Mouse (Mus musculus) embryonic facial prominence, embryonic 11.5 days (tissue): ENCODE results near the gene Gm10142. TPM values are rescaled to one million over a fixed set of nuclear protein-coding genes. Genes with fewer than 3 reads are reported as not detected.

Source experiments
- ATAC-seq: fragments of 200-750 bp; cut with Nextera tagmentation; replicated peaks from 2 replicates; pipeline ENCODE4 v1.8.0; 2017; ENCODE audit warnings: low read depth; ENCODE audit not compliant: insufficient number of reproducible peaks, low FRiP score, low TSS enrichment
- DNase-seq: peaks from one replicate; pipeline ENCODE4 v3.0.0-alpha.2; 2015; ENCODE audit warnings: low spot score
- H3K27ac ChIP-seq: fragments of 300-500 bp; sonication (generic); replicated peaks from 2 replicates; pipeline ENCODE4 v1.5.1; 2014; ENCODE audit warnings: mild to moderate bottlenecking, low read depth, low read length, control low read depth
- H3K27me3 ChIP-seq: fragments of 300-500 bp; sonication (generic); 2 replicates; pipeline ENCODE4 v1.6.1; 2014; ENCODE audit warnings: mild to moderate bottlenecking, low read length, moderate library complexity, mixed read lengths; ENCODE audit not compliant: control insufficient read depth, insufficient read depth
- H3K36me3 ChIP-seq: fragments of 300-500 bp; sonication (generic); replicated peaks from 2 replicates; pipeline ENCODE4 v1.6.1; 2014; ENCODE audit warnings: low read depth, mild to moderate bottlenecking, low read length, moderate library complexity, mixed read lengths; ENCODE audit not compliant: control insufficient read depth, insufficient read depth
- H3K4me1 ChIP-seq: fragments of 300-500 bp; sonication (generic); 2 replicates; pipeline ENCODE4 v1.6.1; 2014; ENCODE audit warnings: low read length, mixed read lengths; ENCODE audit not compliant: control insufficient read depth, insufficient read depth
- H3K4me2 ChIP-seq: fragments of 300-500 bp; sonication (generic); 2 replicates; pipeline ENCODE4 v1.6.1; 2014; ENCODE audit warnings: low read depth, mild to moderate bottlenecking, control low read depth, low read length, moderate library complexity
- H3K4me3 ChIP-seq: fragments of 300-500 bp; sonication (generic); 2 replicates; pipeline ENCODE4 v1.5.1; 2014; ENCODE audit warnings: low read depth, low read length, control low read depth
- H3K9ac ChIP-seq: fragments of 300-500 bp; sonication (generic); replicated peaks from 2 replicates; pipeline ENCODE4 v1.6.1; 2014; ENCODE audit warnings: mild to moderate bottlenecking, control low read depth, low read length
- H3K9me3 ChIP-seq: fragments of 300-500 bp; sonication (generic); replicated peaks from 2 replicates; pipeline ENCODE4 v1.6.1; 2016; ENCODE audit warnings: mild to moderate bottlenecking, low read length, inconsistent platforms, mixed read lengths; ENCODE audit not compliant: control insufficient read depth
- WGBS: fragments of 180-500 bp; shearing (Covaris S2); extraction: QIAGEN DNeasy Blood & Tissue Kit; methylation state at CpG from one replicate; pipeline ENCODE4 v1.1.7; 2014; 5-methylcytosine and 5-hydroxymethylcytosine counted together
- polyA plus RNA-seq: library from polyadenylated mRNA; unstranded; fragments of >200 nt; fragmentation: Nextera tagmentation; extraction: Ambion mirVana; gene quantifications from 2 replicates; pipeline ENCODE4 v1.2.1, GENCODE M21; 2014

The Gm10142 gene
- not detected in 2 replicates for polyA plus RNA-seq

DNA sequence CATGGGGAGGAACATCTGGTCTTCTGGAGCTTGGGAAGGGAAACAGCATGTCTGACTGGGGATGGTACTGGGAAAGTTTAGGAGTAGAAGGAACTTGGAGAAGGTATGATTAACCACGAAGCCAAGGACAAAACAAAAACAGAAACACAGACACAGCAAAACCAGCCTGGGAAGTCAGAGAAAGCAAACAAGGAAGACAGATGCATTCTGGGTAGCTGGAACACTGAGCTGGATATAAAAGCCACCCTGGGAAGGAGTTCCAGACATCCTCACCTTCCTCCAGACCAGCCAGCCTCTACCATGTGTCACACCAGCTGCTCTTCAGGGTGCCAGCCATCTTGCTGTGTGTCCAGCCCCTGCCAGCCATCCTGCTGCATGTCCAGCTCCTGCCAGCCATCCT is at the start of gene Gm10142:
Gm10142 (plus strand) TSS at position 301 of the 400 bp plus-strand sequence.
- Histone ChIP-seq H3K27ac (no peak within 1 kb of the TSS), H3K4me3 (no peak within 1 kb of the TSS), H3K36me3 (no peaks in the 10 kb centered on the region), H3K27me3 (no peaks in the 10 kb centered on the region), H3K4me2 (no peak within 1 kb of the TSS), H3K4me1 (no peaks in the 10 kb centered on the region), H3K9me3 (no peaks in the 10 kb centered on the region), H3K9ac (no peak within 1 kb of the TSS)
- WGBS: 93% methylated on average over 1 of the region's 1 CpGs
- DNase-seq (no peak), ATAC-seq (no peak)

DNA sequence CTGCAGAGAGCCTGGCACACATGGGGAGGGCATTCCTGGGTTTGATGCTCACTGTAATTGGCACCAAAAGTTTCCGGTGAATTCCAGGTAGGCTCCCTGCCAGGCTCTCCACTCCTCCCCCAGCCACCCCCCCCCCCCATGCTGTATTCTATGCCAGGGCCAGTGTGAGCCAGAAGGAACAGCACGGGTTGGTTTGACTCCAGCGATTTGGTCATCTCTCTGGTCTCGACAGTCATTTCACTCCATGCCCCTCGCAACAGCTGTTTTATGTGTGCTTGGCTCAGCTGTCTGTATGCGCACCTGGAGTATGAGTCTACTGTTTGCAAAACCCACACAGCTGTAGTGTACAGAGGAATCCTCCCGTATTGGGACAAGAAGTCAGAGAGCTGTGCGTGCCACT is 49.3 kb upstream of the Gm10142 start:
- ATAC-seq (no peak), DNase-seq (no peak)
- H3K27ac ChIP-seq: no peak overlapping the region
- H3K27me3 ChIP-seq: no peaks in the 10 kb centered on the region
- H3K4me3 ChIP-seq: no peak overlapping the region
- no peaks in the 10 kb centered on the region for H3K9me3 ChIP-seq
- no peak overlapping the region for H3K9ac ChIP-seq
- no peaks in the 10 kb centered on the region for H3K36me3 ChIP-seq
- 83% methylated on average over 8 of the region's 8 CpGs for WGBS
- no peaks in the 10 kb centered on the region for H3K4me1 ChIP-seq
- no peak overlapping the region for H3K4me2 ChIP-seq

DNA sequence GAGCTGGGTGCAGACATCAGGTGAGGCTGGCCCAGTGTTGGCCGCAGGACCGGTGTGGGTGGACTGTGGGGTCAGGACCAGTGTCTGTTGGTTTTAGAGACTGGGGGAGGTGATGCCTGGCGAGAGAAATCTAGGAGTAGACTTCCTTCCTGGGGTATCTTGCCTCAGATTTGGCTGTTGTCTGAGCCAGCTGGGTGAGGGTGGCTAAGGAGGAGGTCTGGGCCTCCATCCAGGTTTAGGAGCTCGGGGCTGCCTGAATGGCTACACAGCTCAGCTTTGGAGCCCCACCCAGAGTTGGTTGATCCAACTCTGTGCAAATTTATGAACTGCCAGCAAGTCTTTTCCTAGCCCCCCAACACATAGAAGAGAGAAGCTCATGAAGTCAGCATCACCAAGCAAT is 48.2 kb upstream of the Gm10142 start:
- WGBS: 90% methylated on average over 4 of the region's 4 CpGs
- H3K27ac ChIP-seq: no peak overlapping the region
- no peak for ATAC-seq
- no peaks in the 10 kb centered on the region for H3K36me3 ChIP-seq
- H3K4me1 ChIP-seq: no peaks in the 10 kb centered on the region
- no peaks in the 10 kb centered on the region for H3K27me3 ChIP-seq
- H3K4me3 ChIP-seq: no peak overlapping the region
- no peak for DNase-seq
- H3K9ac ChIP-seq: no peak overlapping the region
- no peaks in the 10 kb centered on the region for H3K9me3 ChIP-seq
- no peak overlapping the region for H3K4me2 ChIP-seq

DNA sequence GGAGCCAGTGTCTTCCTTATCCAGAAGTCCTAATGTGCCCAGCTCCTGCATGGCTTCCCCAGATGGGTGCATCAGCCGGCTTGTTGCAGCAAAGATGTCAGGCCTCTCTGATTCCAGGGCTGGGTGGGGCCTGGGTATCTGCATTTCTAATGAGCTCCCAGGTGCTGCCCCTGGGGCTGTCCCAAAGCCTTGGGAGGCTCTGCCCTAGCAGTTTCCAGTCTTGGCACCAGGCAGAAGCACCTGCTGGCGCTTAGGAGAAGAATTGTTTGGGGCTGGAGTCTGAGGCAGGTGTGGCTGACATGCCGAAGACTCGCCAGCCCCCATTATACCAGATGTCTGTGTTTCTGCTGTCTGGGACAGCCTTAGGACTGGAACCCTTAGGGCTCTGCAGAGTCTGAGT is 44.9 kb upstream of the Gm10142 start:
- DNase-seq (no peak), ATAC-seq (no peak)
- Histone ChIP-seq H3K36me3 (no peaks in the 10 kb centered on the region), H3K4me2 (no peak overlapping the region), H3K4me3 (no peak overlapping the region), H3K9me3 (no peaks in the 10 kb centered on the region), H3K27ac (no peak overlapping the region), H3K4me1 (no peaks in the 10 kb centered on the region), H3K9ac (no peak overlapping the region), H3K27me3 (no peaks in the 10 kb centered on the region)
- 74% methylated on average over 4 of the region's 4 CpGs for WGBS

DNA sequence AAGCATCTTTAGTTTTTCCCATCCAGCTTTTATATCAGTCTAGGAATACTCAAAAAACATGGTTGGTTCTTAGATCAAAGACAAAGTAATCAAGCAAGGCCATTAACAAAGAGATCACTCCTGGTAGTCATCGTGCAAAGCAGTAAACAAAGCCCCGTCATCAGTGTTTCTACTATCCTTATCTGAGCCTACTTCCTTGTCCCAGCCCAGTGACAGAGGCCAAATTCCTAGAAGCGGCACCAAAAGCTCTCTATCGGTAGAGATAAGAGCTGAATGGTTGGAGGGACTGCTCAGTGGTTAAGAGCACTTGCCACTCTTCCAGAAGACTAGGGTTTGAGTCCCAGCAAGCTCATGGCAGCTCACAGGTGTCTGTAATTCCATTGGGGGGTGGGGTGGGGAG is 44.1 kb upstream of the Gm10142 start:
- H3K9ac ChIP-seq: no peak overlapping the region
- ATAC-seq (no peak), DNase-seq (no peak)
- H3K36me3 ChIP-seq: no peaks in the 10 kb centered on the region
- H3K27me3 ChIP-seq: no peaks in the 10 kb centered on the region
- WGBS: 80% methylated on average over 4 of the region's 4 CpGs
- no peaks in the 10 kb centered on the region for H3K9me3 ChIP-seq
- H3K27ac ChIP-seq: no peak overlapping the region
- H3K4me1 ChIP-seq: no peaks in the 10 kb centered on the region
- no peak overlapping the region for H3K4me2 ChIP-seq
- no peak overlapping the region for H3K4me3 ChIP-seq

DNA sequence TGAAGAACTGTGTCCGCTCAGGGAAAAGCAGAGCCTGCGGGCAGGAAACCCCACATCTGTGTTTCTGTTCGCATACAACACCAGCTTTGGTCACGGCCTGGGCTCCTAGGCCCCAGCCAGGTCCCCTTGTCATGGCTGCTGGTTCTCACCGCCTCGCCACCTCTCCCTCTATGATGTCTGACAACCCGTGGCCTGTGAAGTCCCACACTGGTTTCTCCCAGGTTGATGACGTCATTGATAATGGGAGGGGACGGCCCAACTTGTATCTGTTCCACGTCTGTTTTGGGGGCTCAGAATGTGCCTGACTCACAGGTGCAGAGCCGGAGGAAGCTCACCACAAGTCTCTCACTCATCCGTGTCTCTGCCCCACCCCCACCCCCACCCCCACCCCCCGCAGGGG is 41.8 kb upstream of the Gm10142 start:
- Histone ChIP-seq H3K27ac (no peak overlapping the region), H3K27me3 (peaks cover 15% of the 10 kb centered on the region), H3K9ac (no peak overlapping the region), H3K4me3 (no peak overlapping the region), H3K9me3 (no peaks in the 10 kb centered on the region), H3K4me2 (no peak overlapping the region), H3K4me1 (no peaks in the 10 kb centered on the region; the same call in 1 of the 2 replicates), H3K36me3 (no peaks in the 10 kb centered on the region)
- 58% methylated on average over 13 of the region's 13 CpGs for WGBS
- DNase-seq (no peak), ATAC-seq (no peak)

DNA sequence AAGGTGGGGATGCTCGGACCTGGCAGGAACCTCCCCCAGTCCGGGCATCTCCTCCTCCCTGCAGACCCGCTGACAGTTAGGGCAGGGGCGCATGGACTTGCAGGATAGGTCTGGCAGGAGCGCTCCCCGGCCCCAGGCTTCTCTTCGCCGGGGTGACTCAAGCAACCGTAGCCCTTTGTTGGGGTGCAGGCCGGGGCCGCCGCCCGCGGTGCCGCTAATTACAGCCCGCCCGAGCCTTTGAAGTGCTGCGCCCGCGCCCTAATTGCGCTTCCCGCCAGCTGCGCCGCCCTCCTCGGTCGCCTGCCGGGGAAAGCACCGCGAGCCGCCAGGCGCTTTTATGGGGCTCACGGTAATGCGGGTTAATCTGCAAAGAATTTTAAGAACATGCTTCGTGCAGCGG is 38.0 kb upstream of the Gm10142 start:
- peak; percentile 63 for DNase-seq
- Histone ChIP-seq H3K27me3 (peaks cover 15% of the 10 kb centered on the region), H3K27ac (no peak overlapping the region)

DNA sequence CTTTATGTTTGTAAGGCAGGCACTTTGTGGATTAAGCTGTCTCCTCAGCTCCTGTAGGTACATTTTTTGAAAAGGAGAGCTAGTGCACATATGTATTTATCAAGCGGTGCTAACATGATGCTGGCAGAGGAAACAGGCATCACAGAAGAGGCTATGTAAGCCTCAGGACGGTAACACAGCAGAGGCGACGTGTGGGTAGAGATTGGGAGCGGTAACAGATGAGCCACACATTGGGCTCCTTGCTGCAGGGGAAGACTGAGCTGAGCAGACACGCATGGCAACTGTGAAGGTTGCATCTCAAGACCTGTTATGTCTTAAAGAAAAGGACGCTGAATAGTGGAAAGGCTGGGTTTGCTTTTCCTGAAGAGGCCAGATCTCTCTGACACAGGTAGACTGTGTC is 32.6 kb upstream of the Gm10142 start:
- Histone ChIP-seq H3K9ac (no peak overlapping the region), H3K9me3 (no peaks in the 10 kb centered on the region), H3K4me3 (no peak overlapping the region), H3K27me3 (peaks cover 28% of the 10 kb centered on the region), H3K4me1 (peaks cover 2% of the 10 kb centered on the region), H3K4me2 (no peak overlapping the region), H3K27ac (no peak overlapping the region), H3K36me3 (no peaks in the 10 kb centered on the region)
- DNase-seq (no peak), ATAC-seq (no peak)
- 73% methylated on average over 7 of the region's 7 CpGs for WGBS

More for the DNA sequence above, 38.0 kb upstream of the Gm10142 start:
- Histone ChIP-seq H3K4me1 (no peaks in the 10 kb centered on the region; the same call in 1 of the 2 replicates), H3K36me3 (no peaks in the 10 kb centered on the region), H3K9ac (peak overlapping the region; percentile 37; the same call in 1 of the 2 replicates), H3K4me3 (peak overlapping the region; percentile 34), H3K4me2 (peak overlapping the region; percentile 80), H3K9me3 (no peaks in the 10 kb centered on the region)
- peak; percentile 61; the same call in 1 of the 2 replicates for ATAC-seq
- WGBS: under 1% methylated on average over 35 of the region's 35 CpGs
